15 mouse cellular contexts compared by ENCODE assay signal in genomic region chr8:70941478-70941877, GRCm38 (mm10). TPM values are rescaled to one million over a fixed set of nuclear protein-coding genes. Genes with fewer than 3 reads are reported as not detected.
DNase-seq lines count a peak whose midpoint lies in the region; ATAC-seq and TF ChIP-seq lines count a peak whose summit lies in the region.
"Had no signal": no experiment of that assay in that cellular context is flagged by ENCODE, and none has a peak within 500 bp of the region (broad histone marks: within the 10 kb centered on the region; RNA-seq: fewer than 3 reads in every experiment).

No protein-coding gene starts in this region.

- H3K36me3 ChIP-seq in heart, embryonic 10.5 days = no peaks in the 10 kb centered on the region
- no peaks in the 10 kb centered on the region for H3K36me3 ChIP-seq in heart, embryonic 11.5 days (ENCODE audit: control insufficient read depth, insufficient read depth, low read length)
- H3K36me3 ChIP-seq in stomach, postnatal 0 days (ENCODE audit: control insufficient read depth, insufficient read depth, low read length) = no peaks in the 10 kb centered on the region
- H3K36me3 ChIP-seq: embryonic facial prominence, embryonic 10.5 days; forebrain, embryonic 12.5 days; midbrain, embryonic 15.5 days had no signal

- no peak overlapping the region for H3K4me3 ChIP-seq in heart, embryonic 10.5 days
- no peak overlapping the region for H3K4me3 ChIP-seq in heart, embryonic 11.5 days (ENCODE audit: low read depth, low read length)
- no peak overlapping the region for H3K4me3 ChIP-seq in stomach, postnatal 0 days (ENCODE audit: low read depth, low read length)
- H3K4me3 ChIP-seq: embryonic facial prominence, embryonic 10.5 days; forebrain, embryonic 12.5 days; midbrain, embryonic 15.5 days had no signal

- TF ChIP-seq EP300 in stomach, postnatal 0 days (optimal IDR thresholded peaks at IDR 0.05) = no peak

- peak; percentile 37 for TF ChIP-seq CTCF in stomach, postnatal 0 days (IDR thresholded peaks at IDR 0.05; ENCODE audit: low read depth)

- WGBS in heart, embryonic 10.5 days = 53% methylated on average over 2 of the region's 2 CpGs
- WGBS in heart, embryonic 11.5 days (ENCODE audit: insufficient replicate concordance) = 70% methylated on average over 2 of the region's 2 CpGs
- WGBS in stomach, postnatal 0 days = 47% methylated on average over 2 of the region's 2 CpGs

- H3K4me1 ChIP-seq in heart, embryonic 10.5 days = no peaks in the 10 kb centered on the region
- no peaks in the 10 kb centered on the region for H3K4me1 ChIP-seq in heart, embryonic 11.5 days (ENCODE audit: control insufficient read depth, insufficient read depth, low read length)
- H3K4me1 ChIP-seq in stomach, postnatal 0 days (replicated peaks; ENCODE audit: control insufficient read depth, insufficient read depth) = no peaks in the 10 kb centered on the region
- H3K4me1 ChIP-seq: embryonic facial prominence, embryonic 10.5 days; forebrain, embryonic 12.5 days; midbrain, embryonic 15.5 days had no signal

- peak; percentile 38 for DNase-seq in heart, embryonic 10.5 days (ENCODE audit: low spot score)
- peak; percentile 11 for DNase-seq in thymus, postnatal 0 days (ENCODE audit: low spot score)
- no peak for DNase-seq in thymus, postnatal 25 days
- peak; percentile 57 for DNase-seq in R1 (ENCODE audit: low read depth, low spot score)
- DNase-seq in stomach, postnatal 0 days (ENCODE audit: low spot score) = no peak
- DNase-seq: adrenal gland, postnatal 10 days; cerebellum, adult 18-20 months; kidney, adult 8-10 months; left cerebral cortex, postnatal 4 days; right cerebral cortex, postnatal 14 days had no signal

- no peak overlapping the region for H3K4me2 ChIP-seq in heart, embryonic 11.5 days
- H3K4me2 ChIP-seq in stomach, postnatal 0 days (replicated peaks; ENCODE audit: low read depth) = no peak overlapping the region
- H3K4me2 ChIP-seq: forebrain, embryonic 12.5 days; midbrain, embryonic 15.5 days had no signal

- no peak for ATAC-seq in heart, embryonic 11.5 days (replicated peaks; ENCODE audit: insufficient number of reproducible peaks, low FRiP score, low TSS enrichment)
- ATAC-seq in stomach, postnatal 0 days (ENCODE audit: low FRiP score, low TSS enrichment) = no peak
- no peak for ATAC-seq in cerebellum, adult (ENCODE audit: insufficient number of reproducible peaks, low FRiP score, low TSS enrichment)
- ATAC-seq: midbrain, embryonic 15.5 days had no signal

- H3K9ac ChIP-seq in heart, embryonic 11.5 days (ENCODE audit: low read depth, low read length) = no peak overlapping the region
- no peak overlapping the region for H3K9ac ChIP-seq in stomach, postnatal 0 days (ENCODE audit: low read length)
- H3K9ac ChIP-seq: forebrain, embryonic 12.5 days; midbrain, embryonic 15.5 days had no signal

- no peak overlapping the region for H3K27ac ChIP-seq in heart, embryonic 10.5 days
- no peak overlapping the region for H3K27ac ChIP-seq in heart, embryonic 11.5 days (ENCODE audit: low read depth, low read length)
- H3K27ac ChIP-seq in stomach, postnatal 0 days (replicated peaks) = no peak overlapping the region
- H3K27ac ChIP-seq: embryonic facial prominence, embryonic 10.5 days; forebrain, embryonic 12.5 days; midbrain, embryonic 15.5 days had no signal

- H3K27me3 ChIP-seq in heart, embryonic 10.5 days (ENCODE audit: insufficient read depth, poor library complexity, severe bottlenecking) = no peaks in the 10 kb centered on the region
- H3K27me3 ChIP-seq in heart, embryonic 11.5 days (ENCODE audit: control insufficient read depth, insufficient read depth, low read length) = no peaks in the 10 kb centered on the region
- H3K27me3 ChIP-seq in stomach, postnatal 0 days (ENCODE audit: control insufficient read depth, insufficient read depth, low read length) = no peaks in the 10 kb centered on the region
- H3K27me3 ChIP-seq: forebrain, embryonic 12.5 days; midbrain, embryonic 15.5 days had no signal

- no peaks in the 10 kb centered on the region for H3K9me3 ChIP-seq in heart, embryonic 10.5 days
- no peaks in the 10 kb centered on the region for H3K9me3 ChIP-seq in heart, embryonic 11.5 days (replicated peaks; ENCODE audit: control insufficient read depth, low read length)
- no peaks in the 10 kb centered on the region for H3K9me3 ChIP-seq in stomach, postnatal 0 days (ENCODE audit: control insufficient read depth, low read length)
- H3K9me3 ChIP-seq: embryonic facial prominence, embryonic 10.5 days; forebrain, embryonic 12.5 days; midbrain, embryonic 15.5 days had no signal

RNA-seq across cellular contexts. Expression of gene Map1s, which starts 35.7 kb away (rescaled TPM):
- 49.6 and 58.4 TPM in 2 replicates for polyA plus RNA-seq in heart, embryonic 10.5 days (2016; fragmentation: Nextera tagmentation; extraction: Ambion mirVana)
- polyA plus RNA-seq in heart, embryonic 11.5 days (2014; fragmentation: Nextera tagmentation; extraction: Ambion mirVana) = 26.0 and 31.1 TPM in 2 replicates
- polyA plus RNA-seq in thymus, postnatal 0 days (2015; fragmentation: Nextera tagmentation; extraction: Ambion mirVana) = 45.0 and 45.3 TPM in 2 replicates
- polyA plus RNA-seq in stomach, postnatal 0 days (2015; fragmentation: Nextera tagmentation; extraction: Ambion mirVana) = 15.2 and 15.6 TPM in 2 replicates

RNA-seq across cellular contexts. Expression of gene Rpl18a, which starts 44.3 kb away (rescaled TPM):
- polyA plus RNA-seq in heart, embryonic 10.5 days (2016; fragmentation: Nextera tagmentation; extraction: Ambion mirVana) = 2,378 and 2,634 TPM in 2 replicates
- polyA plus RNA-seq in heart, embryonic 11.5 days (2014; fragmentation: Nextera tagmentation; extraction: Ambion mirVana) = 2,782 and 3,146 TPM in 2 replicates
- polyA plus RNA-seq in thymus, postnatal 0 days (2015; fragmentation: Nextera tagmentation; extraction: Ambion mirVana) = 6,882 and 7,160 TPM in 2 replicates
- 4,207 and 4,214 TPM in 2 replicates for polyA plus RNA-seq in stomach, postnatal 0 days (2015; fragmentation: Nextera tagmentation; extraction: Ambion mirVana)

RNA-seq across cellular contexts. Expression of gene Slc5a5, which starts 48.9 kb away (rescaled TPM):
- 0.07 and 0.29 TPM in 2 replicates for polyA plus RNA-seq in heart, embryonic 10.5 days (2016; fragmentation: Nextera tagmentation; extraction: Ambion mirVana)
- 0.06 TPM in 1 of 2 replicates, not detected in the other for polyA plus RNA-seq in heart, embryonic 11.5 days (2014; fragmentation: Nextera tagmentation; extraction: Ambion mirVana)
- 0.49 and 1.6 TPM in 2 replicates for polyA plus RNA-seq in thymus, postnatal 0 days (2015; fragmentation: Nextera tagmentation; extraction: Ambion mirVana)
- 42.8 and 58.5 TPM in 2 replicates for polyA plus RNA-seq in stomach, postnatal 0 days (2015; fragmentation: Nextera tagmentation; extraction: Ambion mirVana)

Comparison
In these comparisons a context has a peak if more than half of its experiments do, and no peak if none do; other contexts are left out.
1. DNase-seq: peak in heart, embryonic 10.5 days (single experiment), thymus, postnatal 0 days (single experiment) and R1 (single experiment); none in thymus, postnatal 25 days (single experiment) and stomach, postnatal 0 days (single experiment).
2. RNA of gene Slc5a5, which starts 48.9 kb away (polyA plus RNA-seq): 42.8 to 58.5 TPM in stomach, postnatal 0 days; 0.49 to 1.6 TPM in thymus, postnatal 0 days, 0.07 to 0.29 TPM in heart, embryonic 10.5 days and 0.06 TPM in heart, embryonic 11.5 days; every median in the first group is over 10 times any median in the second.